Mouse (Mus musculus): ENCODE results near the gene Kcnk10. TPM values are rescaled to one million over a fixed set of nuclear protein-coding genes. Genes with fewer than 3 reads are reported as not detected.

Gene Kcnk10
- polyA plus RNA-seq, 1 experiment from 2014 or later = not detected

DNA sequence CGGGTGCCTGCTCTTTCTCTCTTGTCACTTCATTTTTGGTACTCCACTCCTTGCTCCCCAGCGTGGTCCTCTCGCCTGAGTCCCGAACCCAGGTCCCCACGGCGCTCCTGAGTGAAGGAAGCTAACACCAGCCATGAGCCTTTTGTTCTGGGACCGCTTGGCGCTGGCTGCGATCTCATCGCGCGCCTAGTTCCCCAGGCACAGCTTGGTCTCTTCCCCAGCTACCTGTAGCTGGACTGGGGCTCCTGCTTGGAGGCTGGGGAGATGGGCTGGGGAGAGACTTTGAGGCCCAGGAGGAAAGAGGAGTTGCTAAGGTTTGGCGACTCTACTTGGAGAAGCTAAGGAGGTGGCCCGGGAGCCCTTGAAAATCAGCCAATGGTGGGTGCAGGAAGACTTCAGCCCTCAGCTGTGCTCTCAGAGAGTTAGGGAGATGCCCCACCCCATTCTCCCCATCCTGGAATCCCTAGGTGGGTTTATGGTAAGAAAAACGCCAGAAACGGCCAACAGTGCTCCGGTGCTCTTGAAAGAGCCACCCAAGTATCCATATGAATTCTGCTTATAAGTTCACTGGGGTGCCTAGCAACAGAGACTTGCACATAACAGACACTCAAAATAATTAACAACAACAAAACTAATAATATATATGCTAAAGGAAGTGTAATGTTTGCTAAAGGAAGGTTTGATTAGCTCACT, 2.8 kb downstream of the Kcnk10 start:
- H3K9me3 ChIP-seq (ENCODE audit: control insufficient read depth, low read length) = no peaks in the 10 kb centered on the region
- WGBS = 10% methylated on average over 17 of the region's 17 CpGs
- DNase-seq (ENCODE audit: low spot score) (no peak), ATAC-seq (ENCODE audit: insufficient number of reproducible peaks, low FRiP score, low TSS enrichment, low read depth) (peak; percentile 41; the same call in 1 of the 2 replicates)
- no peaks in the 10 kb centered on the region for H3K36me3 ChIP-seq (ENCODE audit: control insufficient read depth, insufficient read depth, low read length)
- peaks cover 3% of the 10 kb centered on the region; the same call in 1 of the 2 replicates for H3K4me1 ChIP-seq (ENCODE audit: control insufficient read depth, insufficient read depth, low read length)
- H3K27me3 ChIP-seq (ENCODE audit: control insufficient read depth, insufficient read depth, low read length) = peaks cover 54% of the 10 kb centered on the region
- H3K27ac ChIP-seq (replicated peaks; ENCODE audit: low read depth, low read length) = no peak overlapping the region
- H3K4me2 ChIP-seq (ENCODE audit: low read depth, severe bottlenecking) = peak overlapping the region; percentile 83
- H3K4me3 ChIP-seq (ENCODE audit: low read depth, low read length) = peak overlapping the region; percentile 59
- no peak overlapping the region; the same call in 1 of the 2 replicates for H3K9ac ChIP-seq (ENCODE audit: low read length)

DNA sequence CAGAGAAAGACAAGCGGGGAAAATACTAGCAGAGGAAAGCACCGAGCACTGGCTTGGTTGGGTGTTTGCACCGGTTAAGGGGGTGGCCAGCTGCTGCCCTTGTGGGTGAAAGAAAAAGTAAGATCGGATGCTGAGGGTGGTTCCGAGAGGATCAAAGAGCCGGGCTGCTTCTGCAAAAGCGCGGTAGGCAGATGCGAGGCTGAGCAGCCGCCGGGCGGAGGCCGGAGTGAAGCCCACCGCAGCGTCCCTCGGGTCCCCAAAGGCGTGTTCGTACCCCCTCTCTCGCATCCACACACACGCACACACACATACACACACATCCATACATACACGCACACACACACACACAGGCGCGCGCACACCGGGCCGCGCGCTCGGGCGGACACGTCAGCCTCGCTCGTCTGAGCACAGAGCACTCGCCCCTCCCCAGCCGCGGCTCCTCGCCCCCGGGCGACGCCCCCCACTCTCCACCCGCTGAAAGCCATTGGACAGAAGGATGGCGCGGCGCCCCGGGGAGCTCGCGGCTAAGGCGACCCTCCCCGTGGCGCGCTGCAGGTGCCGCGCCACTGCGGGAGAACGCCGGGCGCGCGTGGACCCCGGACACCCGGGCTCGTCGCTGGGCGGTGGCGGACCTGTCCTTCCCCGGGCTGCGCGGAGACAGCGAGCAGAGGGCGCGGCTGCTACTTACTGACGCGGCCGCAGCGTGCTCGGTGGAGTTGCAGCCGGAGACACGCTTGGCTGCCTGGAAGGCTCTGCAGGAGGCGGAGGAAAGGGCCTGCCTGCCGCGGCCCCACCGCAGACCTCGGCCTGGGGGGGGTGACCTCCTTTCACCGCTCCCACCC, 3.5 kb downstream of the Kcnk10 start:
- Histone ChIP-seq H3K4me1 (ENCODE audit: control insufficient read depth, insufficient read depth, low read length) (peaks cover 3% of the 10 kb centered on the region; the same call in 1 of the 2 replicates), H3K9ac (ENCODE audit: low read length) (peak overlapping the region; percentile 28; the same call in 1 of the 2 replicates), H3K4me2 (ENCODE audit: low read depth, severe bottlenecking) (peak overlapping the region; percentile 83), H3K27me3 (ENCODE audit: control insufficient read depth, insufficient read depth, low read length) (peaks cover 54% of the 10 kb centered on the region), H3K36me3 (ENCODE audit: control insufficient read depth, insufficient read depth, low read length) (no peaks in the 10 kb centered on the region), H3K4me3 (ENCODE audit: low read depth, low read length) (peak overlapping the region; percentile 59), H3K27ac (replicated peaks; ENCODE audit: low read depth, low read length) (no peak overlapping the region), H3K9me3 (ENCODE audit: control insufficient read depth, low read length) (no peaks in the 10 kb centered on the region)
- DNase-seq (ENCODE audit: low spot score) = peak; percentile 64
- peak; percentile 79 for ATAC-seq (ENCODE audit: insufficient number of reproducible peaks, low FRiP score, low TSS enrichment, low read depth)
- WGBS = under 1% methylated on average over 68 of the region's 84 CpGs

DNA sequence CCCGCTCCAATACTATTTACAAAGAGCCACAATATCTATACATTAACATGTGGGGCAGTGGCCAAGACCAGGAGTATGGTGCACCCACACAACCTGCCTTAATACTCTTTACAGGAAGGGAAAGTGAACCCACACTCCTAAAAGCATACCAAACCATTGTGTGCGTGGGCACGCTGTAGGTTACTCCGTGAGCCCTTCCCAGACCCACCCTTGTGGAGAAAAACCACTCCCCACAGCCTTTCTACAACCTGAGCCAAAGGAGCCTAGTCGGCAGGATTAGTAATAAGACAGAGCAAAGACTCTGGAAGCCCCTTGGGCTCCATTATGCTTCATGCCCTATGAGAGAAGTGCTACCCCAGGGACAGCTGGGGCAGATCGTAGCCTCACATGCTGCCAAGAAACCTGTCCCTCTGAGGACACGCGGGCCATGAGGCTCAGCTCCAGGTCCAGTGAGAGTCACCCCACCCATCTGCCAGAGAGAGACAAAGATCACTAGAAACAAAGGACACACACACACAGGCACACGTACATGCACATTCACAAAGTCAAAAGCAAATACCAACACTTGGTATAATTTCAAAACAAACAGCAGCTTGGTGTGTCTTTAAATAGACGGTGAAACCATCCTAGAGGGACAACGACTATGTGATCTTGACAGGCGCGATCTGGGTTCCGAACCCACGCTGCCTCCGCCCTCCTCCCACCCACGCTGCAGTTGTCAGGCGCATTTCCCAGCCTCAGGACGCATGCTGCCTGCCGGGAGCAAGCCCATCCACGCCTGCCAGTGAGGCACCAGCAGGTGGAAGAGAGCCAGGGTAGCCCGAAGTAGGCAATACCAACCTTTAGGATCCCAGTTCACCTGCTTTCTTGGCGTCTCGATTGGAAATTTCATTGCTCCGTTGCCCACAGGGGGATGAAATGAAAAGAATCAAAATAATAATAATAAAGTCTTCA, 4.5 kb downstream of the Kcnk10 start:
- WGBS = 18% methylated on average over 25 of the region's 25 CpGs
- peak; percentile 34 for DNase-seq (ENCODE audit: low spot score)

DNA sequence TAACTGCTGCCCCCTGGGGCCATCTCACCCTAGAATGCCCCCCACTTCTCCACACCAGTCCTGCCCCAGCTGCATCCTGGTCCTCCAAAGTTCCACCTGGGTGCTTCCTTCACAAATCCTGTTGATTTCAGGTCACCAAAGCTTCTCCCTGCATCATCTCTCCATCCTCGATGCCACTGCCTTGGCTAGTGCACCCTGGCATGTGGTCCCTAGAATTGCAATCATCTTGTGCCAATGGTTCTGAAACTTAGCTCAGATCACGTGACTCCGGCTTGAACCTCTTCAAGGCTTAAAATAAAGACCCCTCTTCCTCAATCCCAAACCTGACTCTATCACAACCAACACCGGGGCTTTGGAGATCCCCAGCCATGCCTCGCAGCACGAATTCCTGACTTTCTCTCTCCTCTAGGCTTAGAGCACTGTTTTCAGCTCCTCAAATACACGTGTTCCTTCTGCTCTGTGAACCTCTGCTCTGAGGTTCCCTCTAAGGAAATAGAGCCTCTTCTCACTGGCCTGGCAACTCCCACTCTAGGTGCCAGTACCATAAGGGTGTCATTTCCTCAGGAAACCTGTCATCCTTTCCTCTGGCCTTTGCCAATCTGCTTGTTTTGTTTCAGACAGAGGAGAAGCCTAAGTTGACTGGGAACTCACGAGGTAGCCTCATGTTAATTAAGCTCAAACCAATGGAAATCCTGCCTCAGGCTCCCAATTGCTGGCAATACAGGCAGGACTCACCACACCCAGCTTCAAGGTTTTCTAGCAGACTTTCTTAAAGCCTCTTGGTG, 6.0 kb downstream of the Kcnk10 start:
- no peak overlapping the region for H3K27ac ChIP-seq (replicated peaks; ENCODE audit: low read depth, low read length)
- no peak for DNase-seq (ENCODE audit: low spot score)
- H3K4me3 ChIP-seq (ENCODE audit: low read depth, low read length) = no peak overlapping the region
- 34% methylated on average over 8 of the region's 8 CpGs for WGBS
- no peaks in the 10 kb centered on the region for H3K9me3 ChIP-seq (ENCODE audit: control insufficient read depth, low read length)
- H3K4me1 ChIP-seq (ENCODE audit: control insufficient read depth, insufficient read depth, low read length) = peaks cover 3% of the 10 kb centered on the region; the same call in 1 of the 2 replicates
- peaks cover 48% of the 10 kb centered on the region for H3K27me3 ChIP-seq (ENCODE audit: control insufficient read depth, insufficient read depth, low read length)
- ATAC-seq (ENCODE audit: insufficient number of reproducible peaks, low FRiP score, low TSS enrichment, low read depth) = no peak
- H3K9ac ChIP-seq (ENCODE audit: low read length) = no peak overlapping the region
- no peak overlapping the region for H3K4me2 ChIP-seq (ENCODE audit: low read depth, severe bottlenecking)
- no peaks in the 10 kb centered on the region for H3K36me3 ChIP-seq (ENCODE audit: control insufficient read depth, insufficient read depth, low read length)

More for the DNA sequence above, 4.5 kb downstream of the Kcnk10 start:
- Histone ChIP-seq H3K27me3 (ENCODE audit: control insufficient read depth, insufficient read depth, low read length) (peaks cover 52% of the 10 kb centered on the region), H3K27ac (replicated peaks; ENCODE audit: low read depth, low read length) (no peak overlapping the region), H3K4me2 (ENCODE audit: low read depth, severe bottlenecking) (peak overlapping the region; percentile 83), H3K4me1 (ENCODE audit: control insufficient read depth, insufficient read depth, low read length) (peaks cover 3% of the 10 kb centered on the region; the same call in 1 of the 2 replicates), H3K9me3 (ENCODE audit: control insufficient read depth, low read length) (no peaks in the 10 kb centered on the region), H3K4me3 (ENCODE audit: low read depth, low read length) (peak overlapping the region; percentile 59), H3K9ac (ENCODE audit: low read length) (no peak overlapping the region), H3K36me3 (ENCODE audit: control insufficient read depth, insufficient read depth, low read length) (no peaks in the 10 kb centered on the region)
- ATAC-seq (ENCODE audit: insufficient number of reproducible peaks, low FRiP score, low TSS enrichment, low read depth) = no peak

DNA sequence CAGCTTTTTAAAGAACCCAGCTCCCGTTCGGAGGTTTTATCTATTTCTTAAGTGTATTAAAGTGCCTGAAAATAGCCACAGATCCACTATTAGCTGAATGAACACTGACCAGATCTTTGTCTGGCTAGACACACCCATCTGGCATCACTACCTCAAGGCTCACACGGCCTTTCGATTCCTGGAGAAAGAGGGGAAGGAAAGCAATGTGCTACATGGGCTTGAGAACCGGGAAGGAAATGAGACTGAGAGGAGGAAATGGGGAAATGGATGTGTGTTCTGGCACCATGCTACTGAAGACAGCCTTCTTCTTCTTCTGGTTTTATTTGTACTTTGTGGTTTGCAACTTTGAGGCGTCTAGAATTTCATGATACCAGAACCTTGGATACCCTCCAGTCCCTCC, 8.7 kb downstream of the Kcnk10 start:
- Histone ChIP-seq H3K27me3 (ENCODE audit: control insufficient read depth, insufficient read depth, low read length) (peaks cover 21% of the 10 kb centered on the region), H3K27ac (replicated peaks; ENCODE audit: low read depth, low read length) (no peak overlapping the region), H3K9me3 (ENCODE audit: control insufficient read depth, low read length) (no peaks in the 10 kb centered on the region), H3K4me1 (ENCODE audit: control insufficient read depth, insufficient read depth, low read length) (no peaks in the 10 kb centered on the region), H3K36me3 (ENCODE audit: control insufficient read depth, insufficient read depth, low read length) (no peaks in the 10 kb centered on the region), H3K4me3 (ENCODE audit: low read depth, low read length) (no peak overlapping the region), H3K4me2 (ENCODE audit: low read depth, severe bottlenecking) (no peak overlapping the region), H3K9ac (ENCODE audit: low read length) (no peak overlapping the region)
- DNase-seq (ENCODE audit: low spot score) (no peak), ATAC-seq (ENCODE audit: insufficient number of reproducible peaks, low FRiP score, low TSS enrichment, low read depth) (no peak)
- 85% methylated on average over 6 of the region's 6 CpGs for WGBS

DNA sequence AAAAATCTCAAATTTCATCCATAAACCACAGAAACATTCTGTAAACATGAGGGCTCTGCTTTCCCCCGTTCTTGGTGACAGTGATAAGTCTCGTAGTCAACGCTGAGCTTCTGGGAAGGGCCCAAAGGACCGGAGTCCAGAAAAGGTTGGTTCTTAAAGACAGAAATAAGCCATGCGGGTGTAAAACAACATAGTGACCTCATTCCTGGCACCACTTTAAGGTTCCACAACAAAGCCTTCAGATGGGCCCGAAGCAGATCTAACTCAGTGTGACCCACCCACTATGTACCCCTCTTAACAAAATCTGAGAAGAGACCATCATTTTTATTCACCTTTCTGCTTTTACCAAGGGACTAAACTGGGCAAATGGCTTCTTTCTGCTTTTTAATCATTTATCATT, 10.2 kb downstream of the Kcnk10 start:
- Histone ChIP-seq H3K27me3 (ENCODE audit: control insufficient read depth, insufficient read depth, low read length) (peaks cover 8% of the 10 kb centered on the region; the same call in 1 of the 2 replicates), H3K9me3 (ENCODE audit: control insufficient read depth, low read length) (no peaks in the 10 kb centered on the region), H3K27ac (replicated peaks; ENCODE audit: low read depth, low read length) (no peak overlapping the region), H3K9ac (ENCODE audit: low read length) (no peak overlapping the region), H3K4me2 (ENCODE audit: low read depth, severe bottlenecking) (no peak overlapping the region), H3K4me3 (ENCODE audit: low read depth, low read length) (no peak overlapping the region), H3K4me1 (ENCODE audit: control insufficient read depth, insufficient read depth, low read length) (no peaks in the 10 kb centered on the region), H3K36me3 (ENCODE audit: control insufficient read depth, insufficient read depth, low read length) (no peaks in the 10 kb centered on the region)
- DNase-seq (ENCODE audit: low spot score) (no peak), ATAC-seq (ENCODE audit: insufficient number of reproducible peaks, low FRiP score, low TSS enrichment, low read depth) (no peak)
- WGBS = 82% methylated on average over 6 of the region's 6 CpGs

DNA sequence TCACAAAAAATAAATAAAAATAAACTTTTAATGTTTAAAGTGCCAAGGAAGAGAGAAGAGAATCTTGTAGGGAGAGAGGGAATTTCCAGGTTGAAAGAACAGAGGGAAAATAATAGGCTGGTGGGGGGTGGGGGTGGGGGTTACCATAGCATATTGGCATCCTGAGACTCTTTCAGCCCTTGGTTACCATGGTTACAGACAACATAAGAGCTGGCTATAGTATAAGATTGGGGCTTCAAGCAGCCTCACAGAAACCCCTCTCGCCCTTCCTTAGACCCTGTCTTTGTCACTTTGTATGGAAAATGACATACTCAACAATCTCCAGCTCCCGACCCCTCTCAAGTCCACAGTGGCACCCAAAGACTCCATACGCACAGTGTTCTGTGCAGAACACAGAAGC, 13.7 kb downstream of the Kcnk10 start:
- H3K9ac ChIP-seq (ENCODE audit: low read length) = no peak overlapping the region
- no peak for ATAC-seq (ENCODE audit: insufficient number of reproducible peaks, low FRiP score, low TSS enrichment, low read depth)
- no peaks in the 10 kb centered on the region for H3K36me3 ChIP-seq (ENCODE audit: control insufficient read depth, insufficient read depth, low read length)
- H3K4me3 ChIP-seq (ENCODE audit: low read depth, low read length) = no peak overlapping the region
- H3K27me3 ChIP-seq (ENCODE audit: control insufficient read depth, insufficient read depth, low read length) = no peaks in the 10 kb centered on the region
- no peaks in the 10 kb centered on the region for H3K4me1 ChIP-seq (ENCODE audit: control insufficient read depth, insufficient read depth, low read length)
- 79% methylated on average over 3 of the region's 3 CpGs for WGBS
- H3K27ac ChIP-seq (replicated peaks; ENCODE audit: low read depth, low read length) = no peak overlapping the region
- H3K4me2 ChIP-seq (ENCODE audit: low read depth, severe bottlenecking) = no peak overlapping the region
- no peak for DNase-seq (ENCODE audit: low spot score)
- H3K9me3 ChIP-seq (ENCODE audit: control insufficient read depth, low read length) = no peaks in the 10 kb centered on the region

Measured in limb, embryonic 11.5 days (tissue).